Mouse (Mus musculus): ENCODE results near the gene A1bg. TPM values are rescaled to one million over a fixed set of nuclear protein-coding genes. Genes with fewer than 3 reads are reported as not detected.

Gene A1bg
- total RNA-seq, 1 experiment from 2014 or later = not detected

Other genes with a start within 250 kb of the A1bg start
- 9.0 and 9.1 TPM in 2 replicates for gene Fam84b, start 69.2 kb downstream of the A1bg start, total RNA-seq (2017)

Measured in neutrophil, adult 5-6 weeks (primary cell).